Comparison of ENCODE assay signal across 3 mouse cellular contexts in genomic region chr9:53142424-53142823, GRCm38 (mm10).
DNase-seq lines count a peak whose midpoint lies in the region; ATAC-seq and TF ChIP-seq lines count a peak whose summit lies in the region.
"Not testable (repeated sequence)": the region's sequence is repeated elsewhere in the genome, so short reads cannot be mapped to it uniquely, and the experiment has no call there.

No protein-coding gene starts in this region.

- H3K36me3 ChIP-seq in CH12.LX (replicated peaks in 1 of 2; ENCODE audit: control insufficient read depth in 1 of 2, insufficient read depth in 1 of 2, low read length in 1 of 2), result peaks cover 0 to 12% of the 10 kb centered on the region in 2 experiments
- not testable (repeated sequence) for H3K36me3 ChIP-seq in midbrain, embryonic 11.5 days (ENCODE audit: control insufficient read depth, insufficient read depth, low read length)

- peak; percentile 39 for DNase-seq in A20 (ENCODE audit: low read depth, low spot score)
- peak; percentile 78 for DNase-seq in CH12.LX (ENCODE audit: extremely low read depth)
- DNase-seq in midbrain, embryonic 11.5 days (ENCODE audit: low spot score, missing footprints), result peak; percentile 60

- ATAC-seq in midbrain, embryonic 11.5 days (ENCODE audit: low FRiP score), result not testable (repeated sequence)

- not testable (repeated sequence) for H3K27me3 ChIP-seq in CH12.LX (replicated peaks); midbrain, embryonic 11.5 days (ENCODE audit: control insufficient read depth, insufficient read depth, low read length)

- H3K27ac ChIP-seq in CH12.LX (ENCODE audit: insufficient read depth, low read depth); midbrain, embryonic 11.5 days (ENCODE audit: low read depth, low read length): not testable (repeated sequence)

- in situ Hi-C loops in CH12.LX (cut with MboI; ENCODE audit: low pct_ligation_motif_present, low pct_unique_long_range_greater_than_20kb, low sequenced_read_pairs), result loop anchor here (25.0 kb wide), 1 partner anchor 780 kb away; no protein-coding TSS in a partner anchor

- TF ChIP-seq POLR2A in CH12.LX (IDR thresholded peaks at IDR 0.05; ENCODE audit: low read depth, low read length), result not testable (repeated sequence)

- not testable (repeated sequence) for H3K9ac ChIP-seq in CH12.LX (ENCODE audit: insufficient read depth, low read depth); midbrain, embryonic 11.5 days (ENCODE audit: low read length)

- peaks cover 3 to 45% of the 10 kb centered on the region in 2 experiments; a peak in 2 of 4 replicates for H3K4me1 ChIP-seq in CH12.LX (ENCODE audit: control insufficient read depth in 1 of 2, insufficient read depth in 2 of 2)
- H3K4me1 ChIP-seq in midbrain, embryonic 11.5 days (ENCODE audit: control insufficient read depth, insufficient read depth, low read length), result not testable (repeated sequence)

- TF ChIP-seq EP300 in CH12.LX (IDR thresholded peaks at IDR 0.05; ENCODE audit: low read length), result peak; percentile 83

- not testable (repeated sequence) for TF ChIP-seq RAD21 in CH12.LX (IDR thresholded peaks at IDR 0.05; ENCODE audit: low read depth, low read length)

- H3K79me2 ChIP-seq in CH12.LX (replicated peaks; ENCODE audit: control insufficient read depth, extremely low read depth, insufficient read depth, poor library complexity, severe bottlenecking), result not testable (repeated sequence)

- dilution Hi-C loops in CH12.LX (cut with MboI; ENCODE audit: extremely low pct_ligation_motif_present, extremely low pct_unique_long_range_greater_than_20kb, low sequenced_read_pairs), result not testable (repeated sequence)

- H3K9me3 ChIP-seq in CH12.LX (replicated peaks; ENCODE audit: low read length); midbrain, embryonic 11.5 days (ENCODE audit: control insufficient read depth, low read length): not testable (repeated sequence)

- not testable (repeated sequence) for TF ChIP-seq CTCF in CH12.LX (conservative IDR thresholded peaks at IDR 0.05 in 1 of 2, IDR thresholded peaks at IDR 0.05 in 1 of 2; ENCODE audit: low read depth in 2 of 2, low read length in 2 of 2)

- not testable (repeated sequence) for H3K4me2 ChIP-seq in CH12.LX (ENCODE audit: insufficient read depth, low read depth, poor library complexity, severe bottlenecking); midbrain, embryonic 11.5 days

- 76% methylated on average over 1 of the region's 1 CpGs for WGBS in midbrain, embryonic 11.5 days

- not testable (repeated sequence) for H3K4me3 ChIP-seq in CH12.LX (replicated peaks in 1 of 3; ENCODE audit: low read depth in 2 of 3, low read length in 2 of 3, poor library complexity in 1 of 3); midbrain, embryonic 11.5 days (ENCODE audit: low read depth, low read length)

TF ChIP-seq in CH12.LX, 34 proteins besides CTCF, POLR2A, EP300 and RAD21:
- TF ChIP-seq BHLHE40 (IDR thresholded peaks at IDR 0.05; ENCODE audit: low read depth, low read length) (peak; percentile 65), JUN (IDR thresholded peaks at IDR 0.05; ENCODE audit: insufficient read depth, low read depth, low read length) (peak; percentile 37; the same call in 1 of the 2 replicates), IRF4 (IDR thresholded peaks at IDR 0.05; ENCODE audit: low read depth, low read length) (peak; percentile 90), MAFK (IDR thresholded peaks at IDR 0.05; ENCODE audit: insufficient replicate concordance, low read length) (peak; percentile 70), KAT2A (IDR thresholded peaks at IDR 0.05; ENCODE audit: insufficient replicate concordance, low read length) (0 out of 2 replicates have a peak, but pooled peaks have one; percentile 50), JUND (conservative IDR thresholded peaks at IDR 0.05; ENCODE audit: low read depth, low read length) (peak; percentile 84), MEF2A (IDR thresholded peaks at IDR 0.05; ENCODE audit: borderline replicate concordance, low read depth, low read length) (peak; percentile 76), ETS1 (conservative IDR thresholded peaks at IDR 0.05; ENCODE audit: low read depth, low read length) (peak; percentile 58)
